Mouse (Mus musculus) limb, embryonic 10.5 days (tissue): ENCODE results near the gene Abcf3. TPM values are rescaled to one million over a fixed set of nuclear protein-coding genes. Genes with fewer than 3 reads are reported as not detected.

ENCODE experiments used
- DNase-seq: peaks from one replicate; pipeline ENCODE4 v3.0.0-alpha.2; 2017; ENCODE audit warnings: low spot score
- H3K27ac ChIP-seq: fragments of 300-500 bp; sonication (generic); 2 replicates; pipeline ENCODE4 v1.5.1; 2016; ENCODE audit warnings: mild to moderate bottlenecking
- H3K27me3 ChIP-seq: fragments of 300-500 bp; sonication (generic); 2 replicates; pipeline ENCODE4 v1.6.1; 2016; ENCODE audit warnings: low read depth, mild to moderate bottlenecking; ENCODE audit not compliant: poor library complexity, severe bottlenecking
- H3K36me3 ChIP-seq: fragments of 300-500 bp; sonication (generic); 2 replicates; pipeline ENCODE4 v1.6.1; 2016; ENCODE audit warnings: mild to moderate bottlenecking, moderate library complexity
- H3K4me1 ChIP-seq: fragments of 300-500 bp; sonication (generic); 2 replicates; pipeline ENCODE4 v1.6.1; 2016
- H3K4me3 ChIP-seq: fragments of 300-500 bp; sonication (generic); 2 replicates; pipeline ENCODE4 v1.5.1; 2016; ENCODE audit warnings: mild to moderate bottlenecking, moderate library complexity
- H3K9me3 ChIP-seq: fragments of 300-500 bp; sonication (generic); replicated peaks from 2 replicates; pipeline ENCODE4 v1.6.1; 2016; ENCODE audit warnings: mild to moderate bottlenecking
- WGBS: fragments of 180-500 bp; shearing (Covaris S2); methylation state at CpG from one replicate; pipeline ENCODE4 v1.1.7; 2016; 5-methylcytosine and 5-hydroxymethylcytosine counted together
- polyA plus RNA-seq: library from polyadenylated mRNA; unstranded; fragments of >200 nt; fragmentation: Nextera tagmentation; extraction: Ambion mirVana; gene quantifications from 2 replicates; pipeline ENCODE4 v1.2.1, GENCODE M21; 2016

Abcf3 gene
- polyA plus RNA-seq, 1 experiment from 2014 or later = 61.9 TPM

GRCm38 (mm10) chr16:20552594-20552993 is 4.2 kb downstream of the Abcf3 start:
- Histone ChIP-seq H3K27me3 (no peaks in the 10 kb centered on the region), H3K36me3 (peaks cover 71% of the 10 kb centered on the region), H3K4me3 (no peak overlapping the region), H3K4me1 (peaks cover 14% of the 10 kb centered on the region), H3K27ac (no peak overlapping the region), H3K9me3 (no peaks in the 10 kb centered on the region)
- 84% methylated on average over 1 of the region's 1 CpGs for WGBS
- no peak for DNase-seq

DNA sequence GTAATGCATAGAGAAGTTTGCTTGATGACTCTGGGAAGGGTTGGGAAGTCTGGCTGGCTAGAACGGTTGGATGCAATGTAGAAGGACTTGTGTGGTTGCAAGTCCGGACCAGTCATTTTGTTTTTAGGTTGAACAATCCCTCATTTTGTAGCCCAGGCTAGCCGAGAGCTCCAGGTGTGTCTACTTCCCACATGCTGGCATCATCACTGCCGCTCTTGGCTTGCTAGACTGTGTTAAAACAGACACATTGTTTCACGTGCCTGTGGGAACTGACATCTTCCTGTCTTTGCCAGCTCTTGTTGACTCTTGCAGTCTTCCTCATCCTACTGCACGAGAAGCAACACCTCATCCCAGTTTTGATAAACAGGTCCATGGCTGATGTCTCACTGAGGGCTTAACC is 6.6 kb downstream of the Abcf3 start:
- H3K27me3 ChIP-seq = no peaks in the 10 kb centered on the region
- WGBS = 91% methylated on average over 6 of the region's 6 CpGs
- no peaks in the 10 kb centered on the region for H3K4me1 ChIP-seq
- H3K36me3 ChIP-seq = peaks cover 91% of the 10 kb centered on the region
- no peak overlapping the region for H3K27ac ChIP-seq
- no peak overlapping the region for H3K4me3 ChIP-seq
- H3K9me3 ChIP-seq = no peaks in the 10 kb centered on the region
- DNase-seq = no peak

DNA sequence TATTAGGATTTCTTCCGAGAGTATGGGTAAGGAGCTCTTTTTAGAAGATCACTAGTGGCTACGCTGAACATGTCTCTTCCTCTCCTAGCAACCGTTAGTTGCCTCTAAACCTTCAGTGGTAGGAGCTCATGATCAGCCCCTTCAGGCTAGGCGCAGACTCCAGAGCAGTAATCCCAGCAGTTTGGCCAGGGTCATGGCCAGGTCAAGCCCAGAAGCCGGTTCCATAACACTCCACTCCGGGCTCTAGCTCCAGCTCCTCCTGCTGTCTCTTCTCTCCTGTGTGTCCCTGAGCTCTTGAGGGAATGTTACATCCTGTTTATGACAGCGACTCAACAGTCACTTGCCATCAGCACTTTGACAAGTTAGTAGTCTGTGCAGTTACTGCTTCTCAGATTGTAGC is 9.0 kb downstream of the Abcf3 start:
- H3K27me3 ChIP-seq = no peaks in the 10 kb centered on the region

DNA sequence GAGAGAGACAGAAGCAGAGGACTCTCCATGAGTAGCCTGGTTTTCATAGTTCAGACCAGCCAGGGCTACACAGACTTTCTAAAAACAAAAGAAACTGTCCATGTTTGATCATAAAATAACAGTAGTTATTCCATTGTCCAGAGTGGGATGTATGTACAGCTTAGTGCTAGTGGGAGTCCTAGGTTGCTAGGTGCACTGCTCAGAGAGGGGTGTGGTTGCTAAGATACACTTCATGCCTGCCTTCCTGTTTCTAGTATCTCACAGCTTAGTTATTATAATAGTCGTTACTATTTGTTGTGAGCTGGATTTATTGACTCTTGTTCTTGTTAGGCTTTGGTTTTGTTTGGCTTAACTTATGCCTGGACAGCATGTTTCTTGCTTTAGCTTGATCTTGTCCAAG is 16.7 kb downstream of the Abcf3 start:
- DNase-seq = no peak
- H3K4me3 ChIP-seq = no peak overlapping the region
- WGBS = 71% methylated on average over 1 of the region's 1 CpGs

More for the DNA sequence above, 9.0 kb downstream of the Abcf3 start:
- no peaks in the 10 kb centered on the region for H3K4me1 ChIP-seq
- no peak overlapping the region for H3K4me3 ChIP-seq
- peaks cover 92% of the 10 kb centered on the region for H3K36me3 ChIP-seq
- no peak for DNase-seq
- H3K9me3 ChIP-seq = no peaks in the 10 kb centered on the region
- WGBS = 68% methylated on average over 7 of the region's 7 CpGs
- H3K27ac ChIP-seq = no peak overlapping the region

GRCm38 (mm10) chr16:20589366-20589938 is 41.1 kb downstream of the Abcf3 start, which contains the start of gene Vwa5b2:
Vwa5b2 (plus strand) TSS chr16:20589471.
- H3K27ac ChIP-seq = peak within 1 kb of the TSS; percentile 42
- H3K27me3 ChIP-seq = peaks cover 67% of the 10 kb centered on the region
- H3K9me3 ChIP-seq = no peaks in the 10 kb centered on the region
- DNase-seq = no peak
- peak within 1 kb of the TSS; percentile 63 for H3K4me3 ChIP-seq
- H3K36me3 ChIP-seq = no peaks in the 10 kb centered on the region
- 1% methylated on average over 24 of the region's 24 CpGs for WGBS
- peaks cover 25% of the 10 kb centered on the region for H3K4me1 ChIP-seq

More for the DNA sequence above, 16.7 kb downstream of the Abcf3 start:
- no peaks in the 10 kb centered on the region for H3K27me3 ChIP-seq
- no peaks in the 10 kb centered on the region for H3K4me1 ChIP-seq
- peaks cover 35% of the 10 kb centered on the region for H3K36me3 ChIP-seq
- H3K27ac ChIP-seq = no peak overlapping the region
- H3K9me3 ChIP-seq = no peaks in the 10 kb centered on the region

DNA sequence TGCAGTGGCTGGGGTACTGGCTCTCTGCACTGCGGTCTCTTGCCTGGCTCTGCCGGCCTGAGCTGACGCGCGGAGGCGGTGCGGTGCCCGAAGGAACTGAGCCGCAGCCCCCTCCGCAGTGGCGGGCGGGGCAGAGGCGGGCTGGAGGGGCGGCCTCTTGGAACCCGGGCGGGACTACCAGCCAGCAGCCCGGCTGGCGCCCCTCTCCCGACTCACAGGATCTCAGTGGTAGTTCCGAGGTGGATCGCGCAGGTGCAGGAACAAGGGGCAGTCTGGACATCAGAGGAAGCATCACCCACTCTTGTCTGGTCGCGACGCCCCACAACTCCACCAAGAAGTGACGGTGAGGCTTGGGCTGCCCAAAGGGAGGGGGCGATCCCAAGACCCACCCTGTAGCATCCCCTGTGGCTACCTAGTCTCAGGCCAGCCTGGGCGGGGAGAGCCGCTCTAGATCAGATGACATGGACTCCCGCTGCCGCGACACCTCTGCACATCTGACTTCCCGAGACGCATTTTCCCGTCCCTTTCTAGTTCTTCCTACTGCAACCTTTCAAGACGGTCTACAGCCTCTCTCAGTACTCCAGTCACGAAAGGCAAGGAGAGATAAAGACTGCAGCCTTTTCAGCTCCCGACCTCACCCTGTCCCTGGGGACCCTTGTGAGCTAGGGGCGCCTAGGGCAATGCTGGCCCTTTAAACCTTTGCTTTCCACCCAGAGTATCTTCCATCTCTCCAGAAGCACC is 41.7 kb downstream of the Abcf3 start:
- no peaks in the 10 kb centered on the region for H3K36me3 ChIP-seq
- H3K4me1 ChIP-seq = peaks cover 25% of the 10 kb centered on the region
- no peaks in the 10 kb centered on the region for H3K9me3 ChIP-seq
- peak overlapping the region; percentile 63 for H3K4me3 ChIP-seq
- WGBS = under 1% methylated on average over 39 of the region's 39 CpGs
- H3K27me3 ChIP-seq = peaks cover 73% of the 10 kb centered on the region
- peak; percentile 74 for DNase-seq
- H3K27ac ChIP-seq = peak overlapping the region; percentile 42

DNA sequence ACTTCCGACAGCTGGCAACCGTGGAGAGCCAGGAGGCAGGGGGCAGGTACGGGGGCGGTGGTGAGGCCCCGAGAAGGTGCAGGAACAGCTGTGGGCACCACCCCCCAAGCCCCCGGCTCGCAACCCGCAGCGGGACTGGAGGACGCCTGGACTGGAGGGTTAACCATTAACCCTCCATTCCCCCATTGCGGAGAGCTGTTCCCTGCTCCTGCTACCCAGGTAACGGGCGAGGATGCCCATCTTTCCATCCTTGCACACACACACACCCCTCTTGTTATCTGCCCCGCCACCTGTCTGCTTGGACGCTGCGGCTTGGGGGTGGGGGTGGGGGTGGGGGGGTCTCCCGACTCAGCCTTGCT is 42.3 kb downstream of the Abcf3 start:
- Histone ChIP-seq H3K9me3 (no peaks in the 10 kb centered on the region), H3K36me3 (no peaks in the 10 kb centered on the region), H3K4me3 (peak overlapping the region; percentile 63), H3K27ac (no peak overlapping the region), H3K27me3 (peaks cover 77% of the 10 kb centered on the region), H3K4me1 (peaks cover 25% of the 10 kb centered on the region)
- DNase-seq = peak; percentile 41
- WGBS = 4% methylated on average over 17 of the region's 17 CpGs

- peak; percentile 59 for DNase-seq
- Histone ChIP-seq H3K27ac (no peak overlapping the region), H3K4me1 (peaks cover 25% of the 10 kb centered on the region), H3K27me3 (peaks cover 77% of the 10 kb centered on the region), H3K4me3 (peak overlapping the region; percentile 63), H3K9me3 (no peaks in the 10 kb centered on the region), H3K36me3 (no peaks in the 10 kb centered on the region)
- WGBS = 4% methylated on average over 48 of the region's 48 CpGs
Observed at GRCm38 (mm10) chr16:20591076-20591705, 42.8 kb downstream of the Abcf3 start.

- H3K27me3 ChIP-seq = peaks cover 54% of the 10 kb centered on the region
- H3K9me3 ChIP-seq = no peaks in the 10 kb centered on the region
- H3K4me1 ChIP-seq = peaks cover 16% of the 10 kb centered on the region
- no peaks in the 10 kb centered on the region for H3K36me3 ChIP-seq
- no peak overlapping the region for H3K4me3 ChIP-seq
- 84% methylated on average over 7 of the region's 7 CpGs for WGBS
- no peak overlapping the region for H3K27ac ChIP-seq
- DNase-seq = no peak
Observed at GRCm38 (mm10) chr16:20595060-20595673, 46.8 kb downstream of the Abcf3 start.

GRCm38 (mm10) chr16:20595737-20596136 is 47.4 kb downstream of the Abcf3 start:
- no peak overlapping the region for H3K27ac ChIP-seq
- H3K9me3 ChIP-seq = no peaks in the 10 kb centered on the region
- 91% methylated on average over 4 of the region's 4 CpGs for WGBS
- peaks cover 48% of the 10 kb centered on the region for H3K27me3 ChIP-seq
- peaks cover 11% of the 10 kb centered on the region for H3K4me1 ChIP-seq
- no peak for DNase-seq
- H3K36me3 ChIP-seq = no peaks in the 10 kb centered on the region
- no peak overlapping the region for H3K4me3 ChIP-seq

GRCm38 (mm10) chr16:20596687-20597441 is 48.5 kb downstream of the Abcf3 start:
- Histone ChIP-seq H3K27ac (no peak overlapping the region), H3K4me1 (0 out of 2 replicates have a peak, but pooled peaks cover 4% of the 10 kb centered on the region), H3K9me3 (no peaks in the 10 kb centered on the region), H3K4me3 (no peak overlapping the region), H3K27me3 (peaks cover 37% of the 10 kb centered on the region), H3K36me3 (no peaks in the 10 kb centered on the region)
- WGBS = 57% methylated on average over 7 of the region's 7 CpGs
- no peak for DNase-seq

DNA sequence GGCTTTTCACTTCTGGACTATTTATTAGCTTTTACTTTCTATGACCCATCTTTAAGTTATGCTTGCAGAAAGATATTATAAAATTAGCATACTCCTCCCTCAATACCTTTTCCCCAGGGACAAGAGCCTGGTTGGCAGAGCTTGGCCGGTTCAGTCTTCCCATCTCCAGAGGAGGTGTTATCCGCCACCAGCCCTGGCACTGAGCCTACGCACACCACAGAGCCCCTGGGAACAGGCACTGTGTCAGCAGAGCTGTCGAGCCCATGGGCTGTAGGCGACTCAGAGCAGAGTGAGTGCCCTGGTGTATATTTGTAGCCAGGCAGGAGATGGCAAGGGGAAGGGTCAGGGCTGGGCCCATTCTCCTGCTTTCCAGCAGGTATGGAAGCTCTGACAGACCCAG is 52.1 kb downstream of the Abcf3 start:
- H3K27ac ChIP-seq = no peak overlapping the region
- H3K4me3 ChIP-seq = no peak overlapping the region
- DNase-seq = no peak
- H3K27me3 ChIP-seq = peaks cover under 1% of the 10 kb centered on the region; the same call in 1 of the 2 replicates
- H3K4me1 ChIP-seq = 0 out of 2 replicates have a peak, but pooled peaks cover 4% of the 10 kb centered on the region
- no peaks in the 10 kb centered on the region for H3K9me3 ChIP-seq
- 83% methylated on average over 5 of the region's 5 CpGs for WGBS
- peaks cover 19% of the 10 kb centered on the region for H3K36me3 ChIP-seq
